Mouse (Mus musculus): Measurements from ENCODE around the gene Ooep.

DNA sequence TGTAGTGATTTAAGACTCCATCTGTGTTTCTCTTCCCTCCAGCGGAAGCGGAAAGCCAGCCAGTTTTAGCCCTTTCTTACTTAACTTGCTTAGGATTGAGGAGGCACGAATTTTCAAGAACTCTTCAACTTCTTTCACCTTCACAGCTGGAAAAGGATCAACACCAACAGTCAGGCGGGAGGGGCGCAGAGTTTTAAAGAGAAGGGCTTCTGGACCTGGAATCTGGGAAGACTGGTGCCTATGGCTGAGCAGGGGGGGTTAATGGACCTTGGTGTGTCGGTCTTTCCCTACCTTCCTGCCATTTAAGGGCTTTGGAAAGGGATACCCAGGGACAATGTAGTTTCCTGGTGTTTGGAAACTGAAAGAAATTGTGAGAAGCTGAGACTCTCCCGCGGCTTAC is 979 bp downstream of the Ooep start:
- TF ChIP-seq ZNF384 (IDR thresholded peaks at IDR 0.05; ENCODE audit: low read depth, low read length) (no peak), MAFK (IDR thresholded peaks at IDR 0.05; ENCODE audit: insufficient read depth, low read depth, low read length) (no peak), CHD2 (IDR thresholded peaks at IDR 0.05; ENCODE audit: low read depth, low read length) (no peak), HCFC1 (IDR thresholded peaks at IDR 0.05; ENCODE audit: borderline replicate concordance, insufficient read depth, low read length) (no peak), ZC3H11A (IDR thresholded peaks at IDR 0.05; ENCODE audit: borderline replicate concordance, low read depth, low read length) (no peak)
